Mouse (Mus musculus) frontal cortex, postnatal 14 days (tissue): Measurements from ENCODE around the gene Plcxd2.

Source experiments
- DNase-seq, 2 experiments: peaks; one replicate each; pipeline ENCODE4 v3.0.0; 2022; ENCODE audit warnings: low spot score in 2 of 2

Plcxd2 gene

DNA sequence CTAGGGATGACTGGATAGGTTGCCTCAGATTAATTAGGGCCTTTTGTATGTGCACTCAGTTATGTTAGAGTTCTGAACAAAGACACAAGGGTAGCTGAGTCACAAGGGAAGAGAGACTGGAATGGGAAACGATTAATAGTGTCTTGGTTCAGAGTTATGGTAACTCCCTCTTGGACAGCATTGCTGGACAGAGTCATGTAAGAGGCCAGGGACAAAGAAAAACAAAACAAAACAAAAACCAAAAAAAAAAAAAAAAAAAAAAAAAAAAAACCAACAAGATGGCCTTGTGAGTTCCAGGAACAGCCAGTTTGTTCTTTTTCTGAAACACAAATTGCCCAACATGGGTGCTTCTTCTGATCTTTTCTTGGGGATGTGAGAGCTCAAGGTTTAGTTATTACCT, 23.8 kb downstream of the Plcxd2 start:
- no peak for DNase-seq

DNA sequence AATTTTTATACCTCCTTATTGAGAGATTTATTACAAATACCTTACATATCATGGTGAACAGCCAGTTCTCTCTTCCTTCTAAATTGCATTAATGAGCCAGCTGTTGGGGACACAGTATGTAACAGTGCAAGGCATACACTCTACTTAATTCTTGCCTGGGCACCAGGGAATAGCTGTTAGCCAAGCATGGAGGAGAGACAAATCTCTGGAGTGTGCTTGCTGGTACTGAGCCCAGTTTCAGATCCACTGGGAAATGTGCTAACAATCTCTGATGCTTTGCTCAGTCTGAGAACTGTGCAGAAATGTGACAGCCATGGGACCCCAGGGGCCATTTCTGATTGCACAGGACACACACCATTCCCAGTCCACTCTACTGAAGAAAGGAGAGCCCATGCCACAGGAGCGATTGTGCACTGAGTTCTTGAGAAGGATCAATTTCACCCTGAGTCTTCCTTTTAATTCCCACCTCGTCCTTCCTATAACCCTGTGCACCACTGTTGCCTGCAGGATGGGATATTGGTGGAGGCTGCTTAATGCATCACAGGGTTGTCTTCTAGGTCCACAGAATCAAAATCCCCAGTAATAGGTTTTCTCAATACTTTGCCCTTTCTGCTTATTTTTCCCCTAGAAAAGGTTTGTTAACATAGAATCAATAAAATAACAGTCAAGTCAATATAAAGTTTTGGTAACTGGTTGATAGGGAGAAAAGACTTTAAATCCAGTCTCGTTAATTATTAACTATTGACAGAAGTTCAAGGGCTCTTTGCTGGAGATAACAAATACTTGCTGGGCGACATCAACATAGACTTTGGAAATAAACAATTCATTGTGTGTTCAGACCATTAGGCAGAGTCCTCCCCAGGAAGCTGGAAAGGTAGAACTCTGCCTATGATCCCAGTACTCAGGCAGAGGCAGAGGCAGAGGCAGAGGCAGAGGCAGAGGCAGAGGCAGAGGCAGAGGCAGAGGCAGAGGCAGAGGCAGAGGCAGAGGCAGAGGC, 25.1 kb downstream of the Plcxd2 start:
- DNase-seq: no peak

- no peak for DNase-seq
Measured at GRCm38 (mm10) chr16:45976251-45976650, 33.8 kb downstream of the Plcxd2 start.

- no peak for DNase-seq
Measured at GRCm38 (mm10) chr16:45973959-45974686, 35.9 kb downstream of the Plcxd2 start.

DNA sequence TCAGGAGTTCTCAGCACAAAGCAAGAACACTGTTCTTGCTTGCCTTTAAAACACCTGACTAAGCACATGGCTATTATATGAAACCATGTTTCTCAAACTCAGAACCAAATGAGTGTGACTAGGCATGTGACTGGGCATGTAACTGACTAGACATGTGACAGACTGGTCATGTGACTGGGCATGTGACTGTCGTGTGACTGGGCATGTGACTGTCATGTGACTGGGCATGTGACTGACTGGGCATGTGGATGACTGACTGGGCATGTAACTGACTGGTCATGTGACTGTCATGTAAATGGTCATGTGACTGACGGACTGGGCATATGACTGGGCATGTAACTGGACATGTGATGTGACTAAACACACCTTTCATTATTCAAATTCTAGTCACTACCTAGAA, 39.8 kb downstream of the Plcxd2 start:
- DNase-seq: no peak

GRCm38 (mm10) chr16:45968716-45969115, 41.3 kb downstream of the Plcxd2 start:
- DNase-seq: no peak

DNA sequence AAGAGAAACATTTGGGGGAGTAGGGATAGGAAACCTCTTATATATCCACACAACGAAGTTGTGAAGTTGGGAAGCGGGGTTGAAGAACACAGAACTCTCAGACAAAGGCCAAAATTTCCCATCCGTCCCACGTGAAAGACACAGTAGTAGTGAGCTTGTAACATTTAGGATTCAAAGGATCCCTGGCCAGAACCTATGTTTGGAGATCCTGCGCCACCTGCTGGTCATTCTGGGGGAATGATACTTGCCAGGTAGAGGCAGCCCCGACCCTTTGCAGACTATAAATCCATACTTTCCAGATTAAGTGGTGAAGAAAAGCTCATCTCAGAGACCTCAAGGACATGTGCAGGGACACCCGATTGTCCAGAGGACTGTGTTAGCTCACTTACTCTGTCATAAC, 42.5 kb downstream of the Plcxd2 start:
- peak; percentile 49 to 74 for DNase-seq

DNA sequence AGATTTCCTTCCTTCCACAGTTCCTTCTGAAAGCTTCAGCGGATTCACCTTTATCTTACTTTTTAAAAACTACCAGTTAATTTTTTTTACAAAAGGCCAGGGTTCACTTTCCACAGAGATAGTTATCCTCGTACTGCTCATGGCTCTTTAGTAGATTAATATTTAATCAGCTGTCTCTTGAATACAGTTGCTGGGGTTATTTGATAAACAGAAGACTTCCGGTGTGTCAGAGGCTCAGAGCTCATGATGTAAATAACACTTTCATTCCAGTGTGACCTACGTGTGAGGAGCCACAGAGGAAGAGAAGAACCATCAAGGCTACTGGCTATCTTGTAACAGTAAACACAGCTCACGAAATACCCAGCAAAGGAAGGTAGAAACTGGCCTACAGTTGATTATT, 43.4 kb downstream of the Plcxd2 start:
- no peak for DNase-seq

GRCm38 (mm10) chr16:45964777-45965176, 45.2 kb downstream of the Plcxd2 start:
- DNase-seq: no peak

GRCm38 (mm10) chr16:45963837-45964236, 46.2 kb downstream of the Plcxd2 start:
- DNase-seq: no peak

DNA sequence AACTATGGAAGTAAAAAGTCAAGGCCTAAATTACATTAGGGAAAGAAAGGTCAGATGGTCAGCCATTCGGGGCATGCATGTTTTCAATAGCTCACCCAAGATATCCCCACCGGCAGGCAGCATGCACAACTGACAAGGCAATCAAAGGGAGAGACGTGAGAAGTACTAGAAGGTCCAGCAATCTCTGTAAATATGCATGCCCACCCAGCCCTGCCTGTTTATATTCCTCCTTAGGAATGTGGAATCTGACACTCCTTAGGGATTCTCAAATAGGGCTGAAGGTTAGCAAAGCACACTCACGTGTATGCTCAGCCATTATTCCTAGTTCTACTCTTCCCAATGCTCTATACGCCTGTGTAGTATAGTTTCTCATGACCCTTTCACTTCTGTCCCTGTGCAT, 46.9 kb downstream of the Plcxd2 start:
- no peak for DNase-seq

DNA sequence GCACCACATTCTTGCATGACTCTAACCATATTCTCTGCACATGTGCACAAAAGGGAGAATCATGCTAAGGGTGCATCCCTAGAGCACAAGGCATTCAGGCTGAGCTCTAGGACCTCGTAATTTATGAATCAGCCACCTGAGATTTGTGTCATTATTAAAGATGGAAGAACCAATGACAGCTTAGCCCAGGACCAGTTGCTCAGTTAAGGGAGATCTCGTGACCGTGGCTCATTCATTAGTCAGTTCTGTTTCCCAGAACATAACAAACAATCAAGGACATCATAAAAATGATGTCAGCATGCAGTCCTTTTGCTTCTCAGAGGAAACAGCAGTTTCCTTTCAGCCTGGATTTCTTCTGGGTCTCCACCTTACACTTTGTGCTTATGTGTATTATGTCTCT, 49.0 kb downstream of the Plcxd2 start:
- no peak for DNase-seq

- no peak for DNase-seq
Measured at GRCm38 (mm10) chr16:45956390-45956950, 53.5 kb downstream of the Plcxd2 start.

- DNase-seq: no peak
Measured at GRCm38 (mm10) chr16:45953394-45953793, 56.6 kb downstream of the Plcxd2 start, which contains the start of gene Phldb2. TSS of gene Phldb2 (minus strand) at chr16:45953598.

GRCm38 (mm10) chr16:45952501-45952900, 57.5 kb downstream of the Plcxd2 start:
- no peak for DNase-seq

DNA sequence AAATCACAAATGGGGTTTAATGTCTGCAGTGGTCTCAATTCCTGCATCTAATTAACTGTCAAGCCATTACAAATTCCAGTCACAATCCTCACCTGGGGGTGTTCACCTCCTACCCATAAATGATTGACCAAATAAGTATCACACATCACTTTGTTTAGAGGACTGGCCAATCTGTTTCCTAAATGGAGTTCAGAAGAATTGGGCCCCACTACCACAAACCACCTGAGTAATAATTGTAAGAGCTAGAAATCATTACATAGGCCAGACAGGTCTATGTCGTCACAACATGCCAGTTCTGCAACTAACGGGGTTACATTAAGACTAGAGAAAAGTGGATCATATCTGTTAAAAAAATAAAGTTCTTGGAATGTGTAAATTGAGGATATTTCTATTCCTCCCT, 58.0 kb downstream of the Plcxd2 start:
- DNase-seq: no peak

DNA sequence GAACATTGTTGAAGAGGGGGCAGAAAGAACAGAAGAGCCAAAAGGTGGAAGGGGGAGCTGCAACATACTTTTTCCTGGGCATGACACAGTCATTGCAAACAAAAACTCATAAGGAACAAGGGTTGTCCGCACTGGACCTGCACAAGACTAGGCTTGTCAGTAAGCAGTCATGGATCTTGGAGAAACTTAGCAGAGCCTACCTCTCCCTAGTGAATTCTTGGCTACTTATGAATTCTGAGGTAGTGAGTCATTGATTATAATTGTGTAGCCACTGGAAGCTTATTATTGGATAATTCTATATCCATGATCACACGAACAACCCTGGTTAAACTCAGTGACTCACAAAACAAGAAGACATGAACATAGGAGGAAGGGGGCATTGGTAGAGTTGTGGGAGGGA, 63.7 kb downstream of the Plcxd2 start:
- DNase-seq: no peak

DNA sequence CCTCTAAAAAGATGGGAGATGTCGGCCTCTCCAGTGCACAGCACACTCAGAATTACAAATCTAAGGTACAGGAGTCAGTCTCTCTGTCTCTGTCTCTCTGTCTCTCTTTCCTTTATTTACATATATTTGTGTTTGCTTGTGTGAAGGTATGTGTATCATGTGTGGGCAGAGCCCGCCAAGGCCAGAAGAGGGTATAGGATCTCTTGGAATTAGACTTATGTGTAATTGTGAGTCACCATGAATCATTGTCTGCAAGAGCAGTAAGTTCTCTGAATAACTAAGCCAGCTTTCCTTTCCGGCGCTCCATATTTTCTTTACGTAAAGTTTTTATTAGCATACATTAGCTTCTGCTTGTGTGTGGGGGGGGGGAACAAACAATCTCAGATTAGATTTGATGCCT, 64.4 kb downstream of the Plcxd2 start:
- DNase-seq: no peak

DNA sequence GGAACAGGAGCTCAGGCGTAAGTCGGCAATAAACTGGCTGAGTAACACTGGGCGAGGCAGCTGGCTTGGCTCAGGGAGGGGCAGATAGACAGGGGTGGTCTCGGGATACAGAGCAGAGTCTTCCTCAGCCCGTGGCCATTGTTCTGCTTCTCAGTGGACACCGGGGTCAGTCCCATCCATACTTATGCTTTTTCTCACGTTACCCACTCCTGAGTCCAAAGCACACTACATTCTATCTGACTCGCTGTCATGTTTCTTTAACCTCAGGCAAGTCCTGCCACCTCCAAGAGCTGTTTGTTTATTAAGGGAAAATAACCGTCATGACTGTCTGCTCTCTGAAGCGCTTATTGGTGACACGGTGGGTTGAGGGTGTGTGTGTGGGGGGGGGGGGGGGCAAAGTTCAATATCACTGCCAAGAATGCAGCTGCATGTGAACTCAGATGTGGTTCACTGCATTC, 64.8 kb downstream of the Plcxd2 start:
- no peak for DNase-seq

- no peak for DNase-seq
Measured at GRCm38 (mm10) chr16:45942169-45942891, 67.7 kb downstream of the Plcxd2 start.

- DNase-seq: no peak
Measured at GRCm38 (mm10) chr16:45940701-45941100, 69.3 kb downstream of the Plcxd2 start.

- DNase-seq: no peak
Measured at GRCm38 (mm10) chr16:45939436-45939835, 70.6 kb downstream of the Plcxd2 start.
